Mouse (Mus musculus) spleen, adult 2 months (tissue): Measurements from ENCODE around the gene Fga.

Experiments
- CTCF ChIP-seq: fragments of 200-500 bp; IDR thresholded peaks from 2 replicates; pipeline ENCODE4 v1.5.1; 2011; ENCODE audit warnings: mild to moderate bottlenecking, inconsistent platforms; ENCODE audit not compliant: insufficient read depth, insufficient read length, insufficient replicate concordance; ENCODE audit errors: extremely low read depth
- POLR2A ChIP-seq: fragments of 200-500 bp; IDR thresholded peaks from 2 replicates; pipeline ENCODE4 v1.6.1; 2011; ENCODE audit warnings: low read depth, low read length, inconsistent platforms

- no peak for TF ChIP-seq POLR2A
- no peak for TF ChIP-seq CTCF
These were observed 22.8 kb upstream of the Fga start for GRCm38 (mm10) chr3:83003068-83003467.
